Mouse (Mus musculus): ENCODE data around the gene Abcc6. TPM values are rescaled to one million over a fixed set of nuclear protein-coding genes. Genes with fewer than 3 reads are reported as not detected.
"Not testable (repeated sequence)": the region's sequence is repeated elsewhere in the genome, so short reads cannot be mapped to it uniquely, and the experiment has no call there.

Abcc6 gene
- polyA plus RNA-seq, 1 experiment from 2014 or later: 0.11 TPM

DNA sequence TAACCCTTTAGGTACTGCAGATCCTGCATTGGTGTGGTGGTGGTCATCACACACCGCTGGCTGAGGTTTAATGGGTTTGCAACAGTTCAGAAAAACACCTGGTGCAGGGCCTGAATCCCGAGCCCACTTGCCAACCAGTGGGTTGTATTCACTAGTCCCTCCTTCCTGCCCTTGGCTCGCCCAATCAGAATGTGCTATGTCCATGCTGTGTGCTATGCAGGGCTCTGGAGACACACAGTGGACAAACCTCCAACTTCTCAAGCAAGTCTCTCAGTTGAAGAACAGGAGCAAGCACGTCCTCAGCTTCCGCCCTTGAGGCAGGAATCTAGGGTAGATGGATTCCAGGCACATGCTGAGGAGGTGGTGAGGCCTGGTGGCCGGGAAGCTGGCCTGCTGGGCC, 55.6 kb downstream of the Abcc6 start:
- no peak overlapping the region for H3K4me3 ChIP-seq (ENCODE audit: low read length)
- H3K36me3 ChIP-seq (ENCODE audit: control insufficient read depth, insufficient read depth): no peaks in the 10 kb centered on the region
- no peaks in the 10 kb centered on the region for H3K9me3 ChIP-seq (replicated peaks; ENCODE audit: control insufficient read depth, low read length)
- no peak overlapping the region for H3K9ac ChIP-seq (ENCODE audit: low read length)
- 64% methylated on average over 6 of the region's 6 CpGs for WGBS
- no peaks in the 10 kb centered on the region for H3K27me3 ChIP-seq (ENCODE audit: control insufficient read depth, insufficient read depth, low read length)
- no peak for ATAC-seq (replicated peaks; ENCODE audit: extremely low read depth, insufficient read depth, low FRiP score)
- H3K4me1 ChIP-seq (ENCODE audit: control insufficient read depth, insufficient read depth, low read length): no peaks in the 10 kb centered on the region
- H3K27ac ChIP-seq (ENCODE audit: low read length): no peak overlapping the region
- no peak overlapping the region for H3K4me2 ChIP-seq (ENCODE audit: low read depth, low read length)

DNA sequence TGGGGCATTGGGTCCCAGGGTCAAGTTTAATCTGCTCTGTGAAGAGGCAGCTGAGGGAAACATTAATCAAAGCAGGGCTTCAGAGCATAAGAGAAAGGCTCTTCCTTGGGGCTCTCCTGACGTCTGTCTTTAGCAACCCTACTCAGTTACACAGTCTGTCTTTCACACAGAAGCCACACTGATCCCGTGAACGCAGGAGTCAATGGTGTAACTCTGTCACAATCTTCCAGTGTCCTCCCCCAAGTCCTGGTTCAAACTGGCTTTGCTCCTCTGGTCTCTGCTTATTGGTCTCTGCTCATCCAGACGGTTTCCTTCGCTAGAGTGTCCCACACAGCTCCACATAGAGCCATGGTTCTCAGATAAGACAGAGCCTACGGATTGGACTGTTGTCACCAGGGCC, 56.0 kb downstream of the Abcc6 start:
- Histone ChIP-seq H3K27ac (ENCODE audit: low read length) (no peak overlapping the region), H3K36me3 (ENCODE audit: control insufficient read depth, insufficient read depth) (no peaks in the 10 kb centered on the region), H3K27me3 (ENCODE audit: control insufficient read depth, insufficient read depth, low read length) (no peaks in the 10 kb centered on the region), H3K9ac (ENCODE audit: low read length) (no peak overlapping the region), H3K4me2 (ENCODE audit: low read depth, low read length) (no peak overlapping the region), H3K9me3 (replicated peaks; ENCODE audit: control insufficient read depth, low read length) (no peaks in the 10 kb centered on the region), H3K4me1 (ENCODE audit: control insufficient read depth, insufficient read depth, low read length) (no peaks in the 10 kb centered on the region), H3K4me3 (ENCODE audit: low read length) (no peak overlapping the region)
- no peak for ATAC-seq (replicated peaks; ENCODE audit: extremely low read depth, insufficient read depth, low FRiP score)
- WGBS: 24% methylated on average over 6 of the region's 6 CpGs

DNA sequence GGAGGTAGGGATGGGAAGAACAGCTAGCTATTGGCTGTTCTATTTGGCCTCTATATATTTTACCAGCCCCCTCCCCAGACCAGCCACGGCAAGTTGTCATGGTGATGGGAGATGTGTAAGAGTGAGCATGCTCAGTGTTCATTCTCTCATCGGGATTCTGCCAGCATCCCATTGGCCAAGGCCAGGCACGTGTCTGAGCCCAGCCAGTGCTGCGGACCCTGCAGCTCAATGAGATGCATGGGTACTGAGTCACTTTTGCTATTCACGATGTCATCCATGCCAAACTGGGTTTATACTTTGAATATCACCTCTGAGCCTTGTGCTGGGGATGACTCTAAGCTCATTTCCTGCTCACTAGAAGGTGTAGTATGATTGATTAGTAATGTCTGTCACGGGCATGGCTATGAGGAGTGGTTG, 56.8 kb downstream of the Abcc6 start:
- Histone ChIP-seq H3K9me3 (replicated peaks; ENCODE audit: control insufficient read depth, low read length) (no peaks in the 10 kb centered on the region), H3K9ac (ENCODE audit: low read length) (no peak overlapping the region), H3K27me3 (ENCODE audit: control insufficient read depth, insufficient read depth, low read length) (no peaks in the 10 kb centered on the region), H3K36me3 (ENCODE audit: control insufficient read depth, insufficient read depth) (no peaks in the 10 kb centered on the region), H3K4me2 (ENCODE audit: low read depth, low read length) (no peak overlapping the region), H3K27ac (ENCODE audit: low read length) (no peak overlapping the region), H3K4me1 (ENCODE audit: control insufficient read depth, insufficient read depth, low read length) (no peaks in the 10 kb centered on the region), H3K4me3 (ENCODE audit: low read length) (no peak overlapping the region)
- WGBS: 73% methylated on average over 6 of the region's 6 CpGs
- no peak for ATAC-seq (replicated peaks; ENCODE audit: extremely low read depth, insufficient read depth, low FRiP score)

DNA sequence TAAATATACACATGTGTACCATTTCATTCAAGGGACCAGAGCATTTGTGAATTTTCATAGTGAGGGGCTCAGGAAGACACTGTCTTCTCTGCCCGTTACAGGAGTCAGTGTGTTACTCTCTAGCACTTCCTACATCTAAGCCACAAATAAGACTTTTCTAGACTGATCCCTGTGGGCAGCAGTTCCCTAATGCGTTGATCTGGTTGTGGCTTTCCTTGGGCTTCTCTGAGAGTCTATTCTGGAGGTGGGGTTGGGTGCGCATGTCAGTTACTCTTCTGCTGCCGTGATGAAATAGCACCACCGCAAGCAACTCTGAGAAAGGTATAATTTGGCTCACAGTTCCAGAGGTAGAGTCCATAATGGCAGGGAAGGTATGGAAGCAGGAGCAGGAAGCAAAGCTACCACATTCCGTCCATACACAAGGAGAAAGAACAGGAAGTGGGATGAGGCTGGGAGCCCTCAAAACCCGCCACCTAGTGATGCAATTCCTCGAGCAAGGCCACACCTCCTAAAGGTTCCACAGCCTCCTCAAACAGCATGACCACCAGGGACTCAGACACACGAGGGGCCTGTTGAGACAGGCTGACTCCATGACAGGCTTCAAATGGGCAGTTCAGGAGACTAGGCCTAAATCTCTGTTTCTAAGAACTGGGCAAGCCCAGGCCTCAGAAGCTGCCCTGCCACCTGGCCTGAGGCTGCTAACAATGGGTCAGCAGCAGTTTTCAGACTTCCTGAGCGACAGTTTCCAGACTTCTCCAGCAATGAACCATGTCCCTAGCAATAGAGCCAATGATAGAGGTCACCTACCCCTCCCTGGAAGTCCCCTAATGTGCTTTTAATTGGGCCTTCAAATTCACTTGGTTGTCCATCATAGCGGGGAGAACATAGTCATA, 58.0 kb downstream of the Abcc6 start:
- no peaks in the 10 kb centered on the region for H3K36me3 ChIP-seq (ENCODE audit: control insufficient read depth, insufficient read depth)
- 74% methylated on average over 11 of the region's 11 CpGs for WGBS
- no peaks in the 10 kb centered on the region for H3K27me3 ChIP-seq (ENCODE audit: control insufficient read depth, insufficient read depth, low read length)
- no peak overlapping the region for H3K4me2 ChIP-seq (ENCODE audit: low read depth, low read length)
- H3K27ac ChIP-seq (ENCODE audit: low read length): no peak overlapping the region
- H3K4me3 ChIP-seq (ENCODE audit: low read length): no peak overlapping the region
- no peak for ATAC-seq (replicated peaks; ENCODE audit: extremely low read depth, insufficient read depth, low FRiP score)
- no peaks in the 10 kb centered on the region for H3K4me1 ChIP-seq (ENCODE audit: control insufficient read depth, insufficient read depth, low read length)
- no peak overlapping the region for H3K9ac ChIP-seq (ENCODE audit: low read length)
- no peaks in the 10 kb centered on the region for H3K9me3 ChIP-seq (replicated peaks; ENCODE audit: control insufficient read depth, low read length)

DNA sequence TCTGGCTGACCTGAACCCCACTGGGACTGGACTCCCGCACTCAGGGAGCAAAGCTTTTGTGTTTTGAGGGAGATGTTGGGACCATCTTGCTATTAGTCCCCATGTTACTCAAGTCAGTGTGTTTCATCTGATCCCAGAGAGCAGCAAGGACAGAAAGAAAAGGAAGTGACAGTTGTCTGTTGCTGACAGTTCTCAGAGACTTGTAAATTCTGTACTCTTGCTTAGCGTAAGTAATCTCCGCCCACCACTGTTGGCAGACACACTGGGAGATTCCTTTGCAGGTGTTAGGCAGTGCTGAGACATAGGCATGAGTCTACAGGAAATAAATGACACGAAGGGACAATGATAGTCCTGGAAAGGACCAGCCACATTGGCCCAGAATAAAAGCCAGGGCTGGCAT, 73.5 kb downstream of the Abcc6 start:
- no peak overlapping the region for H3K9ac ChIP-seq (ENCODE audit: low read length)
- no peaks in the 10 kb centered on the region for H3K27me3 ChIP-seq (ENCODE audit: control insufficient read depth, insufficient read depth, low read length)
- H3K27ac ChIP-seq (ENCODE audit: low read length): no peak overlapping the region
- no peaks in the 10 kb centered on the region for H3K9me3 ChIP-seq (replicated peaks; ENCODE audit: control insufficient read depth, low read length)
- WGBS: 52% methylated on average over 4 of the region's 4 CpGs
- no peak overlapping the region for H3K4me3 ChIP-seq (ENCODE audit: low read length)
- H3K4me1 ChIP-seq (ENCODE audit: control insufficient read depth, insufficient read depth, low read length): no peaks in the 10 kb centered on the region
- no peak overlapping the region for H3K4me2 ChIP-seq (ENCODE audit: low read depth, low read length)
- H3K36me3 ChIP-seq (ENCODE audit: control insufficient read depth, insufficient read depth): no peaks in the 10 kb centered on the region
- no peak for ATAC-seq (replicated peaks; ENCODE audit: extremely low read depth, insufficient read depth, low FRiP score)

DNA sequence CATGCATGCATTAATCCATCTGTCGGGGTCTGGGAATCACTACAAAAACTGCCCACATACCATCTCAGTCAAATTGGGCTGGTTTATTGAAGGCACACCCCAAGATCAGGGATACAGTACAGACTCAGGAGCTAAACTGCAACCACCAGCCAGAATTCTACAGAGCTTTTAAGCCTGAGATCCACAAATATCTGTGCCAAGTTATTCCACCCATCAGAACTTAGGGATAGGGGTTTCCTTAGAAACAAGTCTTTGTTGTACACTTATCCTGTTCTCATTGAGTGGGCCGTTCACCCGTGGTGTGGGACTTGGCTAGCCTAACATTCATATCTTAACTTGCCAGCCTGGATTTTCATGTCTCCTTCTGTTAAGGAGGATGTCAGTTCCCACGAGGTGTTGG, 81.0 kb downstream of the Abcc6 start:
- Histone ChIP-seq H3K36me3 (ENCODE audit: control insufficient read depth, insufficient read depth) (no peaks in the 10 kb centered on the region), H3K4me2 (ENCODE audit: low read depth, low read length) (no peak overlapping the region), H3K9me3 (replicated peaks; ENCODE audit: control insufficient read depth, low read length) (no peaks in the 10 kb centered on the region), H3K27me3 (ENCODE audit: control insufficient read depth, insufficient read depth, low read length) (no peaks in the 10 kb centered on the region), H3K9ac (ENCODE audit: low read length) (no peak overlapping the region), H3K4me1 (ENCODE audit: control insufficient read depth, insufficient read depth, low read length) (no peaks in the 10 kb centered on the region), H3K4me3 (ENCODE audit: low read length) (no peak overlapping the region), H3K27ac (ENCODE audit: low read length) (no peak overlapping the region)
- whole genome bisulfite sequencing: 69% methylated on average over 4 of the region's 4 CpGs
- ATAC-seq (replicated peaks; ENCODE audit: extremely low read depth, insufficient read depth, low FRiP score): no peak

DNA sequence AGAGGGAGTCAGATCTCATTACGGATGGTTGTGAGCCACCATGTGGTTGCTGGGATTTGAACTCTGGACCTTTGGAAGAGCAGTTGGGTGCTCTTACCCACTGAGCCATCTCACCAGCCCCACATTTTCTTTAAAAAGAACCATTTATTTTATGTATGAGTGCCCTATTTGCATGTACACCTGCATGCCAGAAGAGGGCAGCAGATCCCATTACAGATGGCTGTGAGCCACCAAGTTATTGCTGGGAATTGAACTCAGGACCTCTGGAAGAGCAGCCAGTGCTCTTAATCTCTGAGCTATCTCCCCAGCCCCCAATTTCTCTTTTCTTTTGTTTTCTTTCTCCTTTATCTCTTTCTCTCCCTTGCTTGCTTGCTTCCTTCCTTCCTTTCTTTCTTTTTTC, 86.8 kb downstream of the Abcc6 start:
- not testable (repeated sequence) for H3K9ac ChIP-seq (ENCODE audit: low read length); H3K27ac ChIP-seq (ENCODE audit: low read length); H3K9me3 ChIP-seq (replicated peaks; ENCODE audit: control insufficient read depth, low read length); H3K27me3 ChIP-seq (ENCODE audit: control insufficient read depth, insufficient read depth, low read length); H3K4me3 ChIP-seq (ENCODE audit: low read length); H3K36me3 ChIP-seq (ENCODE audit: control insufficient read depth, insufficient read depth); ATAC-seq (replicated peaks; ENCODE audit: extremely low read depth, insufficient read depth, low FRiP score); H3K4me1 ChIP-seq (ENCODE audit: control insufficient read depth, insufficient read depth, low read length); H3K4me2 ChIP-seq (ENCODE audit: low read depth, low read length)
- WGBS: 86% methylated on average over 1 of the region's 1 CpGs

DNA sequence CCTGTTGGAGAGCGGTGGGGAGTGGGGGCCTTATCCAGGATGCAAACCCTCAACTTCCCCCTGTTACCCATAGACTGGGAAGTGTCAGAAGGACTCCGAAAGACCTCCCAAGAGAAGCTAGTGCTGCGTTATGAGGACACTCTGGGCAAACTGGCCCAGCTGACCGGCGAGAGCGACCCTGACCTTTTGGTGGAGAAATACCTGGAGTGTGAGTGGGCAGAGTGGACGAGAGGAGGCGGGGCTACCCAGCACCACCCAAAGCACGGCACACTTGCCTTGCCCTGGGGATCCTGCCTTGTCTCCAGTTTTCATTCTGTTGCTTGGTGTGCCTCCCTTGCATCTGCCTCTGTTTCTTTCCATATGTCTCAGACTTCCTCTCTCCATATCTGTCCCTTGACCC, 88.1 kb downstream of the Abcc6 start:
- no peak overlapping the region for H3K9ac ChIP-seq (ENCODE audit: low read length)
- no peaks in the 10 kb centered on the region for H3K36me3 ChIP-seq (ENCODE audit: control insufficient read depth, insufficient read depth)
- ATAC-seq (replicated peaks; ENCODE audit: extremely low read depth, insufficient read depth, low FRiP score): no peak
- H3K27me3 ChIP-seq (ENCODE audit: control insufficient read depth, insufficient read depth, low read length): no peaks in the 10 kb centered on the region
- no peak overlapping the region for H3K4me3 ChIP-seq (ENCODE audit: low read length)
- H3K4me1 ChIP-seq (ENCODE audit: control insufficient read depth, insufficient read depth, low read length): no peaks in the 10 kb centered on the region
- H3K9me3 ChIP-seq (replicated peaks; ENCODE audit: control insufficient read depth, low read length): no peaks in the 10 kb centered on the region
- 74% methylated on average over 9 of the region's 9 CpGs for WGBS
- no peak overlapping the region for H3K27ac ChIP-seq (ENCODE audit: low read length)
- no peak overlapping the region for H3K4me2 ChIP-seq (ENCODE audit: low read depth, low read length)

DNA sequence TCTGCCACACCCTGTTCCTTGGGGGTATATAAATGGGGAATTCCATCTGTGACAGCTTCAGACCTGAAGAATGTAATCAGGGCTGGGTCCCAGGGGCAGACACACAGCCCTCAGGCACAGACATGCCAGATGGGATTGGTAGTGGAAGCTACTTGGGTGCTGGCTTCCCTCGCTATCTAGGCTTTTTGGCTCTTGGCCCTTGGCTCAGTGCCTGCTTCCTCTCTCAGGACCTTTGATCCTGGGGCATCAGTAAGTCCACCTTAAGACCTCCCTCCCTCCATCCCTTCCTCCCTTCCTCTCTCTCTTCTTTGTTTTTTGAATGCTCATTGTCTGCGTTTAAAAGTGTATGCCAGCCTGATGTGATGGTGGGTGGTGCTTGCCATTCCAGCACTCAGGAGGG, 90.3 kb downstream of the Abcc6 start:
- no peak overlapping the region for H3K9ac ChIP-seq (ENCODE audit: low read length)
- 28% methylated on average over 2 of the region's 2 CpGs for WGBS
- H3K27me3 ChIP-seq (ENCODE audit: control insufficient read depth, insufficient read depth, low read length): no peaks in the 10 kb centered on the region
- no peak for ATAC-seq (replicated peaks; ENCODE audit: extremely low read depth, insufficient read depth, low FRiP score)
- no peaks in the 10 kb centered on the region for H3K9me3 ChIP-seq (replicated peaks; ENCODE audit: control insufficient read depth, low read length)
- H3K27ac ChIP-seq (ENCODE audit: low read length): no peak overlapping the region
- no peak overlapping the region for H3K4me2 ChIP-seq (ENCODE audit: low read depth, low read length)
- no peaks in the 10 kb centered on the region for H3K36me3 ChIP-seq (ENCODE audit: control insufficient read depth, insufficient read depth)
- H3K4me1 ChIP-seq (ENCODE audit: control insufficient read depth, insufficient read depth, low read length): no peaks in the 10 kb centered on the region
- no peak overlapping the region for H3K4me3 ChIP-seq (ENCODE audit: low read length)
